Mouse (Mus musculus) lung, embryonic 14.5 days (tissue): ENCODE measurements around the gene Mrpl1. TPM values are rescaled to one million over a fixed set of nuclear protein-coding genes. Genes with fewer than 3 reads are reported as not detected.

Experiments
- ATAC-seq: fragments of 200-750 bp; cut with Nextera tagmentation; 2 replicates; pipeline ENCODE4 v1.8.0; 2017; ENCODE audit warnings: mild to moderate bottlenecking, moderate TSS enrichment, moderate library complexity; ENCODE audit not compliant: insufficient read depth
- DNase-seq: peaks from one replicate; pipeline ENCODE4 v3.0.0-alpha.2; 2015
- H3K27ac ChIP-seq: fragments of 300-500 bp; sonication (generic); 2 replicates; pipeline ENCODE4 v1.5.1; 2014; ENCODE audit warnings: low read depth, mild to moderate bottlenecking, moderate library complexity
- H3K27me3 ChIP-seq: fragments of 300-500 bp; sonication (generic); 2 replicates; pipeline ENCODE4 v1.6.1; 2014; ENCODE audit warnings: low read length, control low read depth; ENCODE audit not compliant: insufficient read depth
- H3K36me3 ChIP-seq: fragments of 300-500 bp; sonication (generic); 2 replicates; pipeline ENCODE4 v1.6.1; 2014; ENCODE audit warnings: control low read depth; ENCODE audit not compliant: insufficient read depth
- H3K4me1 ChIP-seq: fragments of 300-500 bp; sonication (generic); 2 replicates; pipeline ENCODE4 v1.6.1; 2014; ENCODE audit warnings: antibody characterized with exemption, control low read depth; ENCODE audit not compliant: insufficient read depth
- H3K4me2 ChIP-seq: fragments of 300-500 bp; sonication (generic); 2 replicates; pipeline ENCODE4 v1.6.1; 2014; ENCODE audit warnings: mild to moderate bottlenecking
- H3K4me3 ChIP-seq: fragments of 300-500 bp; sonication (generic); 2 replicates; pipeline ENCODE4 v1.5.1; 2014; ENCODE audit warnings: low read depth, low read length
- H3K9ac ChIP-seq: fragments of 300-500 bp; sonication (generic); 2 replicates; pipeline ENCODE4 v1.6.1; 2014
- H3K9me3 ChIP-seq: fragments of 300-500 bp; sonication (generic); 2 replicates; pipeline ENCODE4 v1.6.1; 2016; ENCODE audit warnings: low read depth, low read length, control low read depth
- CTCF ChIP-seq: IDR thresholded peaks from 2 replicates; pipeline ENCODE4 v1.5.1; 2016; ENCODE audit warnings: antibody characterized with exemption, low read depth
- WGBS: fragments of 180-500 bp; shearing (Covaris S2); extraction: QIAGEN DNeasy Blood & Tissue Kit; methylation state at CpG from one replicate; pipeline ENCODE4 v1.1.7; 2014; 5-methylcytosine and 5-hydroxymethylcytosine counted together
- polyA plus RNA-seq: library from polyadenylated mRNA; unstranded; fragments of >200 nt; fragmentation: Nextera tagmentation; extraction: Ambion mirVana; gene quantifications from 2 replicates; pipeline ENCODE4 v1.2.1, GENCODE M21; 2014

The Mrpl1 gene
- polyA plus RNA-seq, 1 experiment from 2014 or later, result 19.8 TPM

GRCm38 (mm10) chr5:96222964-96223363, 13.7 kb downstream of the Mrpl1 start:
- no peak for DNase-seq
- 95% methylated on average over 3 of the region's 3 CpGs for WGBS
- no peaks in the 10 kb centered on the region for H3K4me1 ChIP-seq
- no peak for ATAC-seq
- no peak overlapping the region for H3K9ac ChIP-seq
- H3K27me3 ChIP-seq, result no peaks in the 10 kb centered on the region
- TF ChIP-seq CTCF, result no peak
- no peak overlapping the region for H3K4me3 ChIP-seq
- H3K36me3 ChIP-seq, result peaks cover 10% of the 10 kb centered on the region
- H3K4me2 ChIP-seq, result no peak overlapping the region
- H3K9me3 ChIP-seq, result no peaks in the 10 kb centered on the region
- no peak overlapping the region for H3K27ac ChIP-seq

GRCm38 (mm10) chr5:96226490-96226889, 17.2 kb downstream of the Mrpl1 start:
- H3K36me3 ChIP-seq, result peaks cover 24% of the 10 kb centered on the region
- DNase-seq, result no peak

GRCm38 (mm10) chr5:96228967-96229366, 19.7 kb downstream of the Mrpl1 start:
- 91% methylated on average over 2 of the region's 2 CpGs for WGBS
- H3K36me3 ChIP-seq, result peaks cover 29% of the 10 kb centered on the region

More at GRCm38 (mm10) chr5:96226490-96226889, 17.2 kb downstream of the Mrpl1 start:
- no peak for TF ChIP-seq CTCF
- Histone ChIP-seq H3K4me2 (no peak overlapping the region), H3K4me3 (no peak overlapping the region), H3K9ac (no peak overlapping the region), H3K4me1 (no peaks in the 10 kb centered on the region), H3K27me3 (no peaks in the 10 kb centered on the region), H3K27ac (no peak overlapping the region), H3K9me3 (no peaks in the 10 kb centered on the region)
- WGBS, result 96% methylated on average over 8 of the region's 8 CpGs
- no peak for ATAC-seq

GRCm38 (mm10) chr5:96238797-96239196, 29.5 kb downstream of the Mrpl1 start:
- Histone ChIP-seq H3K9me3 (no peaks in the 10 kb centered on the region), H3K4me3 (no peak overlapping the region), H3K4me1 (no peaks in the 10 kb centered on the region), H3K27ac (no peak overlapping the region), H3K9ac (no peak overlapping the region), H3K36me3 (peaks cover 22% of the 10 kb centered on the region), H3K27me3 (no peaks in the 10 kb centered on the region), H3K4me2 (no peak overlapping the region)
- ATAC-seq, result no peak
- no peak for DNase-seq
- no peak for TF ChIP-seq CTCF
- 91% methylated on average over 5 of the region's 5 CpGs for WGBS

More at GRCm38 (mm10) chr5:96228967-96229366, 19.7 kb downstream of the Mrpl1 start:
- TF ChIP-seq CTCF, result no peak
- no peak overlapping the region for H3K9ac ChIP-seq
- H3K27me3 ChIP-seq, result no peaks in the 10 kb centered on the region
- H3K4me1 ChIP-seq, result no peaks in the 10 kb centered on the region
- H3K4me2 ChIP-seq, result no peak overlapping the region
- H3K27ac ChIP-seq, result no peak overlapping the region
- no peaks in the 10 kb centered on the region for H3K9me3 ChIP-seq
- ATAC-seq (no peak), DNase-seq (no peak)
- no peak overlapping the region for H3K4me3 ChIP-seq

GRCm38 (mm10) chr5:96240856-96241255, 31.6 kb downstream of the Mrpl1 start:
- no peak overlapping the region for H3K27ac ChIP-seq
- no peak overlapping the region for H3K9ac ChIP-seq
- WGBS, result 70% methylated on average over 1 of the region's 1 CpGs
- DNase-seq (no peak), ATAC-seq (no peak)
- H3K9me3 ChIP-seq, result no peaks in the 10 kb centered on the region
- H3K4me1 ChIP-seq, result no peaks in the 10 kb centered on the region
- no peak for TF ChIP-seq CTCF
- H3K36me3 ChIP-seq, result peaks cover 22% of the 10 kb centered on the region
- H3K27me3 ChIP-seq, result no peaks in the 10 kb centered on the region
- H3K4me2 ChIP-seq, result no peak overlapping the region
- H3K4me3 ChIP-seq, result no peak overlapping the region

GRCm38 (mm10) chr5:96244511-96244910, 35.2 kb downstream of the Mrpl1 start:
- DNase-seq (no peak), ATAC-seq (no peak)
- WGBS, result 65% methylated on average over 1 of the region's 1 CpGs
- no peaks in the 10 kb centered on the region for H3K4me1 ChIP-seq
- no peaks in the 10 kb centered on the region for H3K27me3 ChIP-seq
- peaks cover 10% of the 10 kb centered on the region; the same call in 1 of the 2 replicates for H3K36me3 ChIP-seq
- no peak overlapping the region for H3K4me3 ChIP-seq
- no peaks in the 10 kb centered on the region for H3K9me3 ChIP-seq
- H3K27ac ChIP-seq, result no peak overlapping the region
- no peak for TF ChIP-seq CTCF
- no peak overlapping the region for H3K4me2 ChIP-seq
- H3K9ac ChIP-seq, result no peak overlapping the region

DNA sequence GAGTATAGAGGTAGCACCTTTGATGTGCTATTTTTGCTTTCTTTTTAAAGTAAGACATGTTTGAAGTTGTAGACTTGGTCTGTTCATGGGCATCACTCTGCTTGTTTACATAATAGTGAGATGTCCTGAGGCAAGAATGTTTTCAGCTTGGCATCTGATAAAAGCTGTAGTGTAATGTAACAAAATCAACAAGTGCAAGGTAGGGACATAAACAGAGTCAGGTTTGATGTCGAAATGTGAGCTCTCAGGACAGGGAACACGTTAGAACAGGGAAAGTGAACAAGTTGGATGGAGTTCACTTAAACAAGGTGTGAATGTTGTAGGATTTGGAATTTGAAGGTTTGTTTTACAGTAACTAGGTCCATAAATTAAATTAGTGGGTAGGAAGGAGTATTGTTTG, 44.7 kb downstream of the Mrpl1 start:
- Histone ChIP-seq H3K4me3 (no peak overlapping the region), H3K27me3 (no peaks in the 10 kb centered on the region), H3K4me1 (no peaks in the 10 kb centered on the region), H3K36me3 (no peaks in the 10 kb centered on the region), H3K27ac (no peak overlapping the region), H3K9me3 (no peaks in the 10 kb centered on the region), H3K9ac (no peak overlapping the region), H3K4me2 (no peak overlapping the region)
- WGBS, result 36% methylated on average over 2 of the region's 2 CpGs
- no peak for ATAC-seq
- TF ChIP-seq CTCF, result no peak
- DNase-seq, result no peak

DNA sequence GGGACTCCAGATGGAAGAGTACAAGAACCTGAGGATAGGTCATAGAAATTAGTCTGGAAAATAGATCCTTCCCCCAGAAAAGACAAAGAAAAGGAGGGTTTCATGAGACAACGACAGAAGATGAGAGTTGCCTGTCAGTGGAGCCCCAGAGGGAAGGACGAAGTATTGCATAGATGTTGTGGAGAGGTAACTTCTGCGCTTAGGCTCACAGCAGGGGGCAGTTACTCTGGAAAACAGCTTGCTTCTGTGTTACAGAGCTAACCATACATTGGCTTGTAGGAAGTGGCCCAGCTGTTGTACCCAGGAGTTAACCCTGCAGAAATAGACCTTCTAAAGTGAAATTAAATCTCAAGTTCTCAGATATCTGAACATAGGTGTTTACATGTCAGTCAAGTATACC, 45.9 kb downstream of the Mrpl1 start:
- no peak for TF ChIP-seq CTCF
- no peak for DNase-seq
- no peak for ATAC-seq
- Histone ChIP-seq H3K27me3 (no peaks in the 10 kb centered on the region), H3K4me1 (no peaks in the 10 kb centered on the region), H3K9me3 (no peaks in the 10 kb centered on the region), H3K4me2 (no peak overlapping the region), H3K36me3 (no peaks in the 10 kb centered on the region), H3K4me3 (no peak overlapping the region), H3K9ac (no peak overlapping the region), H3K27ac (no peak overlapping the region)
- WGBS, result 84% methylated on average over 3 of the region's 3 CpGs
